Mouse (Mus musculus) embryonic fibroblast, embryonic 13.5 days (primary cell): ENCODE measurements at regions not wholly inside any gene's neighbourhood (a gene's known extent, or its start where the extent isn't known, plus 50 kb on each side); places are given as distances from the start of the nearest gene placed in this dataset.

ENCODE experiments used
- H3K27ac ChIP-seq: 2 replicates; pipeline ENCODE4 v1.5.1; 2012; ENCODE audit warnings: low read length, control low read depth, inconsistent platforms; ENCODE audit not compliant: insufficient read depth
- H3K4me1 ChIP-seq: 2 replicates; pipeline ENCODE4 v1.6.1; 2011; ENCODE audit warnings: low read length; ENCODE audit not compliant: control insufficient read depth, insufficient read depth
- H3K4me3 ChIP-seq: 2 replicates; pipeline ENCODE4 v1.5.1; 2011; ENCODE audit warnings: mild to moderate bottlenecking, control low read depth, low read length; ENCODE audit not compliant: insufficient read depth
- CTCF ChIP-seq: IDR thresholded peaks from 2 replicates; pipeline ENCODE4 v1.5.1; 2011; ENCODE audit warnings: mild to moderate bottlenecking, control low read depth, low read length, moderate library complexity, borderline replicate concordance; ENCODE audit not compliant: insufficient read depth
- POLR2A ChIP-seq: IDR thresholded peaks from 2 replicates; pipeline ENCODE4 v1.6.1; 2011; ENCODE audit warnings: low read depth, mild to moderate bottlenecking, control low read depth, low read length, moderate library complexity

GRCm38 (mm10) chr4:114321516-114322339, 84.8 kb upstream of the Trabd2b start:
- Histone ChIP-seq H3K4me3 (no peak overlapping the region), H3K27ac (no peak overlapping the region), H3K4me1 (no peaks in the 10 kb centered on the region)
- TF ChIP-seq CTCF (no peak), POLR2A (no peak)

- Histone ChIP-seq H3K27ac (no peak overlapping the region), H3K4me3 (no peak overlapping the region), H3K4me1 (no peaks in the 10 kb centered on the region)
- TF ChIP-seq POLR2A (no peak), CTCF (no peak)
Measured at GRCm38 (mm10) chr4:114329978-114330377, 76.5 kb upstream of the Trabd2b start.

- H3K27ac ChIP-seq = no peak overlapping the region
- no peak for TF ChIP-seq POLR2A
- TF ChIP-seq CTCF = no peak
- H3K4me1 ChIP-seq = peaks cover 1% of the 10 kb centered on the region; the same call in 1 of the 2 replicates
- H3K4me3 ChIP-seq = no peak overlapping the region
Measured at GRCm38 (mm10) chr4:114331161-114331560, 75.4 kb upstream of the Trabd2b start.

- no peak overlapping the region for H3K4me3 ChIP-seq
- no peak overlapping the region for H3K27ac ChIP-seq
- H3K4me1 ChIP-seq = peaks cover 11% of the 10 kb centered on the region
- no peak for TF ChIP-seq POLR2A
- no peak for TF ChIP-seq CTCF
Measured at GRCm38 (mm10) chr4:114334850-114335249, 71.7 kb upstream of the Trabd2b start.

GRCm38 (mm10) chr4:114336029-114336746, 70.3 kb upstream of the Trabd2b start:
- no peak overlapping the region for H3K4me3 ChIP-seq
- TF ChIP-seq POLR2A = no peak
- no peak for TF ChIP-seq CTCF
- peaks cover 11% of the 10 kb centered on the region for H3K4me1 ChIP-seq

GRCm38 (mm10) chr4:114336747-114337090, 69.8 kb upstream of the Trabd2b start:
- Histone ChIP-seq H3K27ac (no peak overlapping the region), H3K4me1 (peaks cover 11% of the 10 kb centered on the region), H3K4me3 (no peak overlapping the region)
- TF ChIP-seq POLR2A = no peak
- TF ChIP-seq CTCF = no peak

More at GRCm38 (mm10) chr4:114336029-114336746, 70.3 kb upstream of the Trabd2b start:
- H3K27ac ChIP-seq = peak overlapping the region; percentile 26; the same call in 1 of the 2 replicates

GRCm38 (mm10) chr4:114339793-114340192, 66.7 kb upstream of the Trabd2b start:
- TF ChIP-seq CTCF (no peak), POLR2A (no peak)
- no peak overlapping the region for H3K4me3 ChIP-seq
- H3K4me1 ChIP-seq = peaks cover 11% of the 10 kb centered on the region
- H3K27ac ChIP-seq = no peak overlapping the region

- Histone ChIP-seq H3K27ac (no peak overlapping the region), H3K4me1 (no peaks in the 10 kb centered on the region), H3K4me3 (no peak overlapping the region)
- TF ChIP-seq CTCF (no peak), POLR2A (no peak)
Measured at GRCm38 (mm10) chr4:114345154-114345553, 61.4 kb upstream of the Trabd2b start.

GRCm38 (mm10) chr4:114346068-114346747, 60.3 kb upstream of the Trabd2b start:
- no peaks in the 10 kb centered on the region for H3K4me1 ChIP-seq
- TF ChIP-seq CTCF (no peak), POLR2A (no peak)
- H3K4me3 ChIP-seq = no peak overlapping the region
- no peak overlapping the region for H3K27ac ChIP-seq

- TF ChIP-seq POLR2A (no peak), CTCF (no peak)
- Histone ChIP-seq H3K27ac (no peak overlapping the region), H3K4me1 (no peaks in the 10 kb centered on the region), H3K4me3 (no peak overlapping the region)
Measured at GRCm38 (mm10) chr4:114346884-114347283, 59.6 kb upstream of the Trabd2b start.
